Mouse (Mus musculus) MEL (cell line): ENCODE measurements at regions not wholly inside any gene's neighbourhood (a gene's known extent, or its start where the extent isn't known, plus 50 kb on each side); places are given as distances from the start of the nearest gene placed in this dataset.

ENCODE experiments used
- DNase-seq: peaks from one replicate; pipeline ENCODE4 v3.0.0; 2011; ENCODE audit warnings: low read depth, low spot score
- H3K27ac ChIP-seq: 2 replicates; pipeline ENCODE4 v1.5.1; 2012; ENCODE audit warnings: low read depth, mild to moderate bottlenecking, control low read depth, low read length, moderate library complexity; ENCODE audit not compliant: control insufficient read depth
- H3K27me3 ChIP-seq, 2 experiments: fragments of 150-350 bp in 1 of 2; sonication (generic) in 1 of 2; 2 replicates each; pipeline ENCODE4 v1.6.1; 2012; ENCODE audit warnings: low read length in 2 of 2, mild to moderate bottlenecking in 2 of 2, improper control_type of control experiment in 1 of 2, moderate library complexity in 1 of 2; ENCODE audit not compliant: insufficient read depth in 2 of 2, control insufficient read depth in 1 of 2
- H3K36me3 ChIP-seq, 2 experiments: 2 replicates each; pipeline ENCODE4 v1.6.1; 2012 to 2014; ENCODE audit warnings: low read length in 2 of 2, improper control_type of control experiment in 1 of 2, inconsistent platforms in 1 of 2, mild to moderate bottlenecking in 1 of 2; ENCODE audit not compliant: insufficient read depth in 2 of 2, control insufficient read depth in 1 of 2
- H3K4me1 ChIP-seq, 2 experiments: fragments of 150-350 bp in 1 of 2; sonication (generic) in 1 of 2; 2 replicates each; pipeline ENCODE4 v1.6.1; 2012; ENCODE audit warnings: low read length in 2 of 2, improper control_type of control experiment in 1 of 2, mild to moderate bottlenecking in 1 of 2; ENCODE audit not compliant: insufficient read depth in 2 of 2, control insufficient read depth in 1 of 2
- H3K4me3 ChIP-seq, 2 experiments: fragments of 150-350 bp in 1 of 2; sonication (generic) in 1 of 2; 2 replicates each; pipeline ENCODE4 v1.5.1; 2012; ENCODE audit warnings: low read depth in 2 of 2, low read length in 2 of 2, mild to moderate bottlenecking in 2 of 2, moderate library complexity in 2 of 2, control low read depth in 1 of 2, improper control_type of control experiment in 1 of 2; ENCODE audit not compliant: control insufficient read depth in 1 of 2, insufficient read depth in 1 of 2
- H3K79me2 ChIP-seq: 2 replicates; pipeline ENCODE4 v1.6.1; 2012; ENCODE audit warnings: mild to moderate bottlenecking, low read length, moderate library complexity; ENCODE audit not compliant: control insufficient read depth, poor library complexity, insufficient read depth
- H3K9ac ChIP-seq: 2 replicates; pipeline ENCODE4 v1.6.1; 2012; ENCODE audit warnings: low read depth, mild to moderate bottlenecking, control low read depth, low read length, moderate library complexity; ENCODE audit not compliant: control insufficient read depth, poor library complexity, severe bottlenecking
- H3K9me3 ChIP-seq: fragments of 150-350 bp; sonication (generic); replicated peaks from 2 replicates; pipeline ENCODE4 v1.6.1; 2012; ENCODE audit warnings: mild to moderate bottlenecking, low read length, improper control_type of control experiment, moderate library complexity; ENCODE audit not compliant: insufficient read depth
- CHD1 ChIP-seq: IDR thresholded peaks from 2 replicates; pipeline ENCODE4 v1.6.1; 2012; ENCODE audit warnings: low read depth, mild to moderate bottlenecking, inconsistent platforms, low read length, improper control_type of control experiment
- CTCF ChIP-seq, 3 experiments: IDR thresholded peaks in 2 of 3; conservative IDR thresholded peaks in 1 of 3; 2 replicates each; pipeline ENCODE4 v1.5.1; 2011 to 2012; ENCODE audit warnings: low read length in 3 of 3, low read depth in 2 of 3, mild to moderate bottlenecking in 2 of 3, improper control_type of control experiment in 1 of 3, inconsistent platforms in 1 of 3, mixed read lengths in 1 of 3, moderate library complexity in 1 of 3; ENCODE audit not compliant: control insufficient read depth in 1 of 3, insufficient read depth in 1 of 3, poor library complexity in 1 of 3, severe bottlenecking in 1 of 3
- E2F4 ChIP-seq: IDR thresholded peaks from 2 replicates; pipeline ENCODE4 v1.6.1; 2011; ENCODE audit warnings: low read depth, low read length, improper control_type of control experiment, borderline replicate concordance
- EP300 ChIP-seq, 2 experiments: IDR thresholded peaks; 2 replicates each; pipeline ENCODE4 v1.6.1; 2011; ENCODE audit warnings: improper control_type of control experiment in 2 of 2, low read length in 2 of 2, low read depth in 1 of 2, mild to moderate bottlenecking in 1 of 2
- ETS1 ChIP-seq: IDR thresholded peaks from 2 replicates; pipeline ENCODE4 v1.6.1; 2012; ENCODE audit warnings: low read depth, mild to moderate bottlenecking, inconsistent platforms, low read length, improper control_type of control experiment, moderate library complexity
- GABPA ChIP-seq: IDR thresholded peaks from 2 replicates; pipeline ENCODE4 v1.6.1; 2012; ENCODE audit warnings: low read depth, mild to moderate bottlenecking, inconsistent platforms, low read length, improper control_type of control experiment, moderate library complexity
- GATA1 ChIP-seq: IDR thresholded peaks from 2 replicates; pipeline ENCODE4 v1.6.1; 2011; ENCODE audit warnings: low read depth, low read length, improper control_type of control experiment
- HCFC1 ChIP-seq: IDR thresholded peaks from 2 replicates; pipeline ENCODE4 v1.6.1; 2012; ENCODE audit warnings: low read depth, mild to moderate bottlenecking, inconsistent platforms, low read length, improper control_type of control experiment, moderate library complexity
- JUND ChIP-seq: IDR thresholded peaks from 2 replicates; pipeline ENCODE4 v1.6.1; 2011; ENCODE audit warnings: low read depth, mild to moderate bottlenecking, improper control_type of control experiment, low read length
- KAT2A ChIP-seq: conservative IDR thresholded peaks from 2 replicates; pipeline ENCODE4 v1.6.1; 2012; ENCODE audit warnings: low read depth, low read length, improper control_type of control experiment, inconsistent platforms
- MAFK ChIP-seq: IDR thresholded peaks from 2 replicates; pipeline ENCODE4 v1.6.1; 2011; ENCODE audit warnings: low read depth, mild to moderate bottlenecking, low read length, improper control_type of control experiment, borderline replicate concordance
- MAX ChIP-seq: IDR thresholded peaks from 2 replicates; pipeline ENCODE4 v1.6.1; 2011; ENCODE audit warnings: low read length, improper control_type of control experiment
- MEF2A ChIP-seq: IDR thresholded peaks from 2 replicates; pipeline ENCODE4 v1.6.1; 2014; ENCODE audit warnings: low read depth, mild to moderate bottlenecking, inconsistent platforms, low read length, improper control_type of control experiment; ENCODE audit not compliant: poor library complexity, insufficient replicate concordance, severe bottlenecking; ENCODE audit errors: extremely low read depth
- MXI1 ChIP-seq: IDR thresholded peaks from 2 replicates; pipeline ENCODE4 v1.6.1; 2011; ENCODE audit warnings: mild to moderate bottlenecking, low read depth, low read length, improper control_type of control experiment
- MYB ChIP-seq: IDR thresholded peaks from 2 replicates; pipeline ENCODE4 v1.6.1; 2011; ENCODE audit warnings: mild to moderate bottlenecking, low read depth, low read length, improper control_type of control experiment
- MYC ChIP-seq: IDR thresholded peaks from 2 replicates; pipeline ENCODE4 v1.6.1; 2011; ENCODE audit warnings: low read depth, mild to moderate bottlenecking, low read length, improper control_type of control experiment, moderate library complexity
- NELFE ChIP-seq: IDR thresholded peaks from 2 replicates; pipeline ENCODE4 v1.6.1; 2011; ENCODE audit warnings: low read depth, low read length, improper control_type of control experiment
- NRF1 ChIP-seq: IDR thresholded peaks from 2 replicates; pipeline ENCODE4 v1.6.1; 2014; ENCODE audit warnings: low read depth, mild to moderate bottlenecking, inconsistent platforms, low read length, improper control_type of control experiment, moderate library complexity; ENCODE audit not compliant: poor library complexity, insufficient read depth, severe bottlenecking
- POLR2A ChIP-seq, 2 experiments: IDR thresholded peaks; 2 replicates each; pipeline ENCODE4 v1.6.1; 2011 to 2012; ENCODE audit warnings: low read length in 2 of 2, mild to moderate bottlenecking in 2 of 2, control low read depth in 1 of 2, improper control_type of control experiment in 1 of 2, low read depth in 1 of 2, moderate library complexity in 1 of 2; ENCODE audit not compliant: control insufficient read depth in 1 of 2, insufficient read depth in 1 of 2, poor library complexity in 1 of 2
- POLR2AphosphoS2 ChIP-seq: IDR thresholded peaks from 2 replicates; pipeline ENCODE4 v1.6.1; 2011; ENCODE audit warnings: low read length, improper control_type of control experiment
- POLR2AphosphoS5 ChIP-seq: IDR thresholded peaks from 2 replicates; pipeline ENCODE4 v1.6.1; 2012; ENCODE audit warnings: low read depth, borderline replicate concordance, mild to moderate bottlenecking, inconsistent platforms, low read length, moderate library complexity, mixed read lengths
- RCOR1 ChIP-seq: IDR thresholded peaks from 2 replicates; pipeline ENCODE4 v1.6.1; 2012; ENCODE audit warnings: low read depth, mild to moderate bottlenecking, inconsistent platforms, low read length, improper control_type of control experiment
- SIN3A ChIP-seq: IDR thresholded peaks from 2 replicates; pipeline ENCODE4 v1.6.1; 2012; ENCODE audit warnings: low read length, improper control_type of control experiment, inconsistent platforms
- TAL1 ChIP-seq: IDR thresholded peaks from 2 replicates; pipeline ENCODE4 v1.6.1; 2012; ENCODE audit warnings: mild to moderate bottlenecking, inconsistent platforms, low read length, moderate library complexity, mixed read lengths
- TBP ChIP-seq: IDR thresholded peaks from 2 replicates; pipeline ENCODE4 v1.8.0; 2011; ENCODE audit warnings: low read depth, low read length, improper control_type of control experiment
- TCF12 ChIP-seq: IDR thresholded peaks from 2 replicates; pipeline ENCODE4 v1.6.1; 2014; ENCODE audit warnings: low read depth, mild to moderate bottlenecking, inconsistent platforms, low read length, improper control_type of control experiment, moderate library complexity
- UBTF ChIP-seq: IDR thresholded peaks from 2 replicates; pipeline ENCODE4 v1.6.1; 2012; ENCODE audit warnings: low read depth, mild to moderate bottlenecking, inconsistent platforms, low read length, improper control_type of control experiment, moderate library complexity, borderline replicate concordance; ENCODE audit not compliant: insufficient read depth
- USF1 ChIP-seq: IDR thresholded peaks from 2 replicates; pipeline ENCODE4 v1.6.1; 2014; ENCODE audit warnings: low read depth, mild to moderate bottlenecking, inconsistent platforms, low read length, improper control_type of control experiment, moderate library complexity
- USF2 ChIP-seq, 2 experiments: IDR thresholded peaks; 2 replicates each; pipeline ENCODE4 v1.6.1; 2011 to 2012; ENCODE audit warnings: improper control_type of control experiment in 2 of 2, low read length in 2 of 2, borderline replicate concordance in 1 of 2, inconsistent platforms in 1 of 2, low read depth in 1 of 2, mild to moderate bottlenecking in 1 of 2; ENCODE audit not compliant: insufficient read depth in 1 of 2
- ZC3H11A ChIP-seq: IDR thresholded peaks from 2 replicates; pipeline ENCODE4 v1.6.1; 2012; ENCODE audit warnings: low read depth, mild to moderate bottlenecking, inconsistent platforms, low read length, improper control_type of control experiment
- ZKSCAN1 ChIP-seq: IDR thresholded peaks from 2 replicates; pipeline ENCODE4 v1.6.1; 2012; ENCODE audit warnings: low read depth, mild to moderate bottlenecking, inconsistent platforms, low read length, improper control_type of control experiment, moderate library complexity
- ZNF384 ChIP-seq: IDR thresholded peaks from 2 replicates; pipeline ENCODE4 v1.6.1; 2012; ENCODE audit warnings: low read depth, mild to moderate bottlenecking, inconsistent platforms, low read length, improper control_type of control experiment

GRCm38 (mm10) chr10:38677453-38677852, 144.1 kb downstream of the Rfpl4b start:
- no peak for DNase-seq
- no peak overlapping the region for H3K27ac ChIP-seq
- no peak overlapping the region for H3K9ac ChIP-seq
- TF ChIP-seq TCF12 (no peak), ZC3H11A (no peak), TAL1 (no peak), ZKSCAN1 (no peak), SIN3A (no peak), MYC (no peak), ETS1 (no peak), MYB (no peak), MAFK (no peak), MXI1 (no peak), USF2 (IDR thresholded peaks at IDR 0.05; ENCODE audit: borderline replicate concordance in 1 of 2, insufficient read depth in 1 of 2, low read depth in 1 of 2, low read length in 2 of 2) (no peak), POLR2AphosphoS5 (no peak), CHD1 (no peak), TBP (no peak), HCFC1 (no peak), CTCF (IDR thresholded peaks at IDR 0.05 in 2 of 3, conservative IDR thresholded peaks at IDR 0.05 in 1 of 3; ENCODE audit: control insufficient read depth in 1 of 3, insufficient read depth in 1 of 3, low read depth in 2 of 3, low read length in 3 of 3, poor library complexity in 1 of 3, severe bottlenecking in 1 of 3) (no peak), JUND (no peak), POLR2AphosphoS2 (no peak), RCOR1 (no peak)
- H3K79me2 ChIP-seq, result no peaks in the 10 kb centered on the region
- no peak overlapping the region for H3K4me3 ChIP-seq
- H3K4me1 ChIP-seq, result no peaks in the 10 kb centered on the region
- H3K9me3 ChIP-seq, result no peaks in the 10 kb centered on the region
- no peaks in the 10 kb centered on the region for H3K27me3 ChIP-seq
- no peaks in the 10 kb centered on the region for H3K36me3 ChIP-seq

DNA sequence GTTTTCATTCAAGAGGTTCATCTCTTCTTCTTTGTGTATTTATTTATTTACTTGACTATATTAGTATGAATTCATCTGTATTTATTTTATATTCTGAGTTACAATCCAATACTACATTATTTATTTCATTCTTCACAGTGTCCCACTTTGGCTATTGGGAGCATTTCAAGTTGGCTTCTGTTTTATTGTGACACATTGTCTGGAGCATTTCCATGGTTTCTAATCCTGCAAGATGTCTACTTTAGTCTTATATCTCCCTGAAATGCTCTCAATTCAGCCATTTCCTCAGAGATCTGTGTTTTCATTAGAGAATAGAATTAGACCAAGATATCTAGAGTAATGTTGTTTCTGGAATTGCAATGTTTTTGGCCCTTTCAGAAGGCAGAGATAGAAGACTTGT, 153.0 kb downstream of the Rfpl4b start:
- no peaks in the 10 kb centered on the region for H3K36me3 ChIP-seq
- no peak overlapping the region for H3K9ac ChIP-seq
- no peaks in the 10 kb centered on the region for H3K79me2 ChIP-seq
- no peaks in the 10 kb centered on the region for H3K4me1 ChIP-seq
- H3K27me3 ChIP-seq, result no peaks in the 10 kb centered on the region
- H3K9me3 ChIP-seq, result no peaks in the 10 kb centered on the region
- no peak overlapping the region for H3K27ac ChIP-seq
- no peak overlapping the region for H3K4me3 ChIP-seq
- no peak for DNase-seq
- no peak for TF ChIP-seq USF2 (IDR thresholded peaks at IDR 0.05; ENCODE audit: borderline replicate concordance in 1 of 2, insufficient read depth in 1 of 2, low read depth in 1 of 2, low read length in 2 of 2)
- TF ChIP-seq MEF2A, result no peak
- TF ChIP-seq MAX, result no peak
- no peak for TF ChIP-seq MAFK
- TF ChIP-seq ZNF384, result no peak
- TF ChIP-seq USF1, result no peak
- no peak for TF ChIP-seq ZKSCAN1
- no peak for TF ChIP-seq GABPA
- TF ChIP-seq NELFE, result no peak
- no peak for TF ChIP-seq GATA1
- TF ChIP-seq TAL1, result no peak
- no peak for TF ChIP-seq NRF1
- TF ChIP-seq HCFC1, result no peak
- no peak for TF ChIP-seq POLR2A (IDR thresholded peaks at IDR 0.05; ENCODE audit: control insufficient read depth in 1 of 2, insufficient read depth in 1 of 2, low read depth in 1 of 2, low read length in 2 of 2, poor library complexity in 1 of 2)
- no peak for TF ChIP-seq UBTF
- no peak for TF ChIP-seq E2F4
- no peak for TF ChIP-seq MYC
- no peak for TF ChIP-seq CHD1
- no peak for TF ChIP-seq EP300 (IDR thresholded peaks at IDR 0.05; ENCODE audit: low read depth in 1 of 2, low read length in 2 of 2)
- no peak for TF ChIP-seq KAT2A
